Mouse (Mus musculus): ENCODE data around the gene Myof.

Myof gene

GRCm38 (mm10) chr19:37954236-37954635 is 89.1 kb downstream of the Myof start:
- DNase-seq (ENCODE audit: low spot score in 2 of 2): no peak

- DNase-seq (ENCODE audit: low spot score in 2 of 2): no peak
Measured at GRCm38 (mm10) chr19:37946696-37947095, 96.7 kb downstream of the Myof start.

GRCm38 (mm10) chr19:37946053-37946452 is 97.3 kb downstream of the Myof start:
- no peak for DNase-seq (ENCODE audit: low spot score in 2 of 2)

GRCm38 (mm10) chr19:37939203-37939602 is 104.2 kb downstream of the Myof start:
- no peak for DNase-seq (ENCODE audit: low spot score in 2 of 2)

- no peak for DNase-seq (ENCODE audit: low spot score in 2 of 2)
Measured at GRCm38 (mm10) chr19:37937092-37937491, 106.3 kb downstream of the Myof start.

- DNase-seq (ENCODE audit: low spot score in 2 of 2): no peak
Measured at GRCm38 (mm10) chr19:37934640-37935039, 108.7 kb downstream of the Myof start.

GRCm38 (mm10) chr19:37932198-37932597 is 111.2 kb downstream of the Myof start:
- no peak for DNase-seq (ENCODE audit: low spot score in 2 of 2)

- no peak for DNase-seq (ENCODE audit: low spot score in 2 of 2)
Measured at GRCm38 (mm10) chr19:37927911-37928310, 115.5 kb downstream of the Myof start.

GRCm38 (mm10) chr19:37925323-37925722 is 118.1 kb downstream of the Myof start:
- DNase-seq (ENCODE audit: low spot score in 2 of 2): no peak

- DNase-seq (ENCODE audit: low spot score in 2 of 2): no peak
Measured at GRCm38 (mm10) chr19:37924266-37924665, 119.1 kb downstream of the Myof start.

- no peak for DNase-seq (ENCODE audit: low spot score in 2 of 2)
Measured at GRCm38 (mm10) chr19:37921098-37921497, 122.3 kb downstream of the Myof start.

- no peak for DNase-seq (ENCODE audit: low spot score in 2 of 2)
Measured at GRCm38 (mm10) chr19:37918515-37918932, 124.9 kb downstream of the Myof start.

GRCm38 (mm10) chr19:37914261-37914660 is 129.1 kb downstream of the Myof start:
- DNase-seq (ENCODE audit: low spot score in 2 of 2): no peak

GRCm38 (mm10) chr19:37912501-37912900 is 130.9 kb downstream of the Myof start:
- no peak for DNase-seq (ENCODE audit: low spot score in 2 of 2)

- no peak for DNase-seq (ENCODE audit: low spot score in 2 of 2)
Measured at GRCm38 (mm10) chr19:37909830-37910261, 133.5 kb downstream of the Myof start.

- no peak for DNase-seq (ENCODE audit: low spot score in 2 of 2)
Measured at GRCm38 (mm10) chr19:37907451-37908320, 135.7 kb downstream of the Myof start.

GRCm38 (mm10) chr19:37906916-37907315 is 136.5 kb downstream of the Myof start:
- no peak for DNase-seq (ENCODE audit: low spot score in 2 of 2)

- no peak for DNase-seq (ENCODE audit: low spot score in 2 of 2)
Measured at GRCm38 (mm10) chr19:37896081-37896480, 147.3 kb downstream of the Myof start.

- no peak for DNase-seq (ENCODE audit: low spot score in 2 of 2)
Measured at GRCm38 (mm10) chr19:37891006-37891405, 152.4 kb downstream of the Myof start.

- DNase-seq (ENCODE audit: low spot score in 2 of 2): peak in 1 of 2 experiments; percentile 18
Measured at GRCm38 (mm10) chr19:37886355-37887120, 156.8 kb downstream of the Myof start.

GRCm38 (mm10) chr19:37881431-37882081 is 161.8 kb downstream of the Myof start:
- DNase-seq (ENCODE audit: low spot score in 2 of 2): no peak

GRCm38 (mm10) chr19:37877511-37878167 is 165.7 kb downstream of the Myof start:
- no peak for DNase-seq (ENCODE audit: low spot score in 2 of 2)
